Mouse (Mus musculus): ENCODE measurements around the gene Alkbh1. TPM values are rescaled to one million over a fixed set of nuclear protein-coding genes. Genes with fewer than 3 reads are reported as not detected.

Gene Alkbh1
- polyA plus RNA-seq, 2 experiments from 2014 or later = 53.3 to 59.3 TPM

DNA sequence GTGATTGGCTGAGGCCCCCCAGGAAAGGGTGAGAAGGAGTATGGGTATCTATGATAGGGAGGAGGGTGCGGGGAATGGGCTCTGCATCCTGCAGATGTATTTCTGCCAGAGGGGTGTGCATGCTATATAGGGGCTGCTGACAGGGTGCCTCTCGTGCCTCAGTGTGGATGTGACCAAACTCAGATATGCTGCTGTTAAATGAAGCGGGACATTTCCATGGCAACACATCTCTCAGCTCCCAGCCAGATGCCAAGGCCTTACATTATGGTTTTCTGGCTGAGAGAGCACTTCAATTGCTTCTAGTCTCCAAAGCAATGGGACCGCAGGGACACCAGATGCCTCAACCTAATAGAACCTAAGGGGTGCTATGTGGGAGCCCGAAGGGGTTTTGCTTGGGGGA is 24.9 kb downstream of the Alkbh1 start:
- no peak for ATAC-seq

DNA sequence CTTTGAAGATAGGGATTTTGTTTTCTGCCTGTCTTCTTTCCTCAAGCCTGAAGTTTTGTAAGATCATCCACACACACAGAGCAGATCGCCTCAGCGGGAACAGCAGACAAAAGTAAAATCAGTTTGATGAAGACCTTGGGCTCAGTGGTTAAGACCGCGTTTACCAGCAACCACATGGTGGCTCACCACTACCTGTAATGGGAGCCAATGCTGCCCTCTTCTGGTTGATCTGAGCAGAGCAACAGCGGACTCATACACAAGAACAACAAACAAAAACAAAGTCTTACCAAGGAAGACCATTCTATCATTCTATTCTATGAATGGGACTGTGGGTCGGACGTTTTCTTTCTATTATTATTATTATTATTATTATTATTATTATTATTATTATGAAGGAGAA is 27.1 kb downstream of the Alkbh1 start:
- ATAC-seq = peak; percentile 83

DNA sequence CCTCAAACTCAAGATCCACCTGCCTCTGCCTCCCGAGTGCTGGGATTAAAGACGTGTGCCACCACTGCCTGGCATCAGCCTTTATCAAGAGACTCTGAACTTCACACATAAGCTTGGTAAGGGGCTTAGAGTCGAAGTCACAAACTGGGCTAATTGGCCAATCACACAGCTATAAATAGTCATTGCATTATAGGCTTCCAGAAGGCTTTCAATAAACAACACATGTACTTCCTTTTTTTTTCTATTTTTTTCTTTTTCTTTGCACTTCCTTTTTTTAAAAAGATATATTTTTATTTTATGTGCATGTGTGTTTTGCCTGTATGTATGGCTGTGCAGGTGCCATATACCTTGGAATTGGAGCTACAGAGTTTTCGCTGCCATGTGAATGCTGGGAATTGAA is 28.5 kb downstream of the Alkbh1 start:
- ATAC-seq = no peak

GRCm38 (mm10) chr12:87413179-87413790 is 30.5 kb downstream of the Alkbh1 start:
- peak; percentile 67 for ATAC-seq

DNA sequence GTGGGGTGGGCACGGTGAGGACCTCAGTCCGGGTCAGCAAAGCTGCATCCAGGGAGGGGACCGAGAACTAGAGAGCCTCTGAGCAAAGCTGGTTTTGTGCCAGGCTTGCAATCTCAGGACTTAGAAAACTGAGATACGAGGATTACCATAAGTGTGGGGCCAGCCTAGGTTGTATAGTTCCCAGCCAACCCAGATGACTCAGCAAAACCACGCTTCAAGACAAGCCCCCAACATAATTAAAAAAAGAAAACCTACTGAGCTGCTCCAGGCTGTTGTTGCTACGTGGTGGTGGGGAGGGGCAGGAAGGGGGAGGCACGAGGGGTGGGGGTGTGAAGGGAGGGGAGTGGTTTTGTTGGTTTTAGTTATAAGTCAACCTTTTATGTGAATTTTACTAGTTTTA is 32.8 kb downstream of the Alkbh1 start:
- no peak for ATAC-seq

DNA sequence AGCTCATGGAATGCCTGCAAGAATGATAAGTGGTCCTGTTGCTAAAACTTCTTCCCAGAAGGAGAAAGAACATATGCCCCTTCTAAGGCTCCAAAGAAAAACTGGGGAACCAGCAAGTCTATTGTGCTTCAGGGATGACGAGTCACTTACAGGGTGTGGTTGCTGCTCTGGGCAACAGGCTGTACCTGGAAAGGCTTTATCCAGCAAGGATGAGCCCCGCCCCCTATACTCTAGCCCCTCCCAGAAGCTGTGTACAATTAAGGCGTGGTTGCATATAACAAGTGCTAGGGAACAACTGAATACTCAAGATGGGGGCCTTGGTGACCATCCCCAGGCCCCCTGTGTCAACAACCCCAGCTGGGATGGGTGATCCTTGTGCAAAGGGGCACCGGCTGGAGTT is 34.7 kb downstream of the Alkbh1 start:
- no peak for ATAC-seq

DNA sequence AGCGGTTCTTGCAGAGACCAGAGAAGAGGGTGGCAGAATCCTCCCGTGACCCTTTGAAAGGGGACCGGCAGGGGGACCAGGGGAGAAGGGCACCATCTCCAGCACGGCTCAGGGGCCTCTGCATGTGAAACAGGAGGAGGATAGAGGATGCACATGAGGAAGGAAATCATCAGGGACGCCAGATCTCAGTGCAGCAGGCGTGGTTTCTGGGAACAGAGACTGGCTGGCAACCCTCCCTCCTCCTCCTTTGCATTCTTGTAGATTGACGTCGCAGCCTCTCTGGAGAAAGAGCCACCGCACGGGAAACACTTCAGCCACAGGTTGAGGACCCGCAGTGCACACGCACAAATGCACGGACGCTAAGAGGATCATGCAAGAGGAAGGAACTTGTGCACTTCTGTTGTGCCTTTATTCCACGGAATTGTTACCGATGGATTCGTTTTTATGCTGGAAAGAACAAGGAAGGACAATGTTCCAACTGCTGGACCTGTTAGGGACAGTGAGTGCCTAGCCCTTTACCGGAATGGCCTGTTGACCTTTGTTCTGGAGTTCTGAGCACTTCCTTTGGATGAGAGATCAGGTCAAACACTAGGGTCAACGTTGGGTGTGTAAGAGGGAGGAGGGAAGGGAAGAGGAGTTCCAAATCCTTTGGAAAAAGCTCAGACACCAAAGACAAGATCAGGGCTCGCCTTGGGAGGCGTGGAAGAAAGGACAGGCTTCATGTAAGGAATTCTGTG is 35.8 kb downstream of the Alkbh1 start:
- ATAC-seq = no peak

- ATAC-seq = no peak
Observed at GRCm38 (mm10) chr12:87405721-87406120, 38.1 kb downstream of the Alkbh1 start.

DNA sequence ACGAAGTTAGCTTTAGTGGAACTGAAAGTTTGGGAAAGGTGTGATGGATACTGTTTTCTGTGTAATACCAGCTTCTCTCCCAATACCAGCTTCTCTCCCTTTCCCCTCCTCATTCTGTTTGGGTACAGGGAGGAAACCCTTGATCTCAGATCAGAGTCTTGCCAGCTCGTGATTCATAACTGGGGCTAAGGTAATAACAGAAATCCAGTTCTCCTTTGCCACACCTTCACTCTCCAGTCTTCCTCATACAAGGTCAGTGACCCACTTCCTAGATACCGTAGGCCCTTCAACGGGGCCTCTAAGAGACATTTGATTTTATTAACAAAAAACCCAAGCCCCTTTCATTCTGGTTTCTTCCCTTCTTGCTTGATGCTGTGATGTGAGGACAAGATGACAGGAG is 38.7 kb downstream of the Alkbh1 start:
- no peak for ATAC-seq

DNA sequence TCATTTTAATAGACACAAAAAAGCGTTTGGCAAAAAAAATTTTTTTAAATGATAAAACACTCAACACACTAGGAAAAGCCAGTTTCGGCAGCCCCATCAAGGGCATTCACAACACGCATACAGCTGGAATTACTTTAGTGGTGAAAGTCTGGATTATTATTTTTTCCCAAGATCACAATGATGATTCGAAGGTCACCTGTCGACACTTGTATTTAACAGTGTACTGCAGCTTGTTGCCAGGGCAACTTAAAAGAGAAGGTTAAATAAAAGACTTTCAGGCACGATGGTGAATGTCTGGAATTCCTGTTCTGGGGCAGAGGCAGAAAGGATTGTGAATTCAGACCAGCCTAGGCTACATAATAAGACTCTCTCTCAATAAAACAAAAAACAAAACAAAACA is 41.9 kb downstream of the Alkbh1 start:
- no peak for ATAC-seq

- no peak for ATAC-seq
Observed at GRCm38 (mm10) chr12:87399119-87399819, 44.5 kb downstream of the Alkbh1 start.

DNA sequence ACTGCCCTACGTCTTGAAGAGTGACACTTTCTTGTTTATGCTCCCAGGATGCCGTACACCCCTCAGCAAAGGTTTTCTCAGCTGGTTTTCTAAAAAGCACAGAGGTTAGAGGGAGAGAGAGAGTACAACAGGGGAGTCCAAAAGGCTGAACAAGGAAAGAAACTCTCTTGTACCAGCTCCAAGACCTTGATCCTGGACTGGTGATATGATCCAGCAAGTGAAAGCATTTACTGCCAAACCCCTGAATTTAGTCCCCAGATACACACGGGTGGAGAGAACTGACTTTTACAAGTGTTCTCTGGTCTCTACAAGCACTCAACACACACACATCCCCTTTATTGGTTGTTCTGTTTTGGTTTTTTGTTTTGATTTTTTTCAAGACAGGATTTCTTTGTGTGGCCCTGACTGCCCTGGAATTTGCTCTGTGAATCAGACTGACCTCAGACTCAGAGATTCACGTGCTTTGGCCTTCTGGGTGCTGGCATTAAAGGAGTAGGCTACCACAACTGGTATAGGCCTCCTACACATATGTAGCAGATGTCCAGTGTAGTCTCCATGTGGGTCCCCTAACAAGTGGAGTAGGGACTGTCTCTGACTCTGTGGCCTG is 45.9 kb downstream of the Alkbh1 start:
- ATAC-seq = no peak

DNA sequence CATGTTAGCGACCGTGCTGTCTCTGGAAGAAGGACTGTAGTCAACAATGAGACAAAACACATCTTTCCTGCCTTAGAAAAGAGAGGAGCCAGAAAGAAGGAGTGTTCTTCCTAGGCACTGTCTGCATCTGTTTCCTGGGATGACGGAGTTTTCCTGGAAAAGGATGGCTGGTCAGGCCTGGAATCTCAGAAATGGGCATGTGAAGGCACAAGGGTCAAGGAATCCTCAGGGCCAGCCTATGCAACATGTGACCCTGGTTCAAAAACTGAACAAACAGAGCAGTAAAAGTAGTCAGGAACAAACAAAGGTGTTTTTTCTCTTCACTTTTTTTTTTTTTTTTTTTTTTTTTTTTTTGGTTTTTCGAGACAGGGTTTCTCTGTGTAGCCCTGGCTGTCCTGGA is 46.7 kb downstream of the Alkbh1 start:
- ATAC-seq = no peak

DNA sequence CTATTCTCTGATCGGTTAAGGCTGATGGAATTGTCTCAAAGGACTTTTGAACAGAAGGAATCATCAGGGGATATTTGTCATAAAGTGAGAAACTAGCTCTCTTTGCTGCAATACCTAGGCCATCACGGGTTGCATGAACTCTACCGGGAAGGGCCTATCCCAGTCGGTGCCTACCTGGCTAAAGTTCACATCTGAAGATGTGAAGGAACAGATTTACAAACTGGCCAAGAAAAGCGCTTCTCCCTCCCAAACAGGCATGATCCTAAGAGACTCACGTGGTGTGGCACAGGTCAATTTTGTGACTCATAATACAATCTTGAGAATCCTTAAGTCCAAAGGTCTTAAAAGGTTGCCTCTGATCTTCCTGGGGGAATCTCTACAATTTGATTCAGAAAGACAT is 49.5 kb downstream of the Alkbh1 start:
- ATAC-seq = no peak

- no peak for ATAC-seq
Observed at GRCm38 (mm10) chr12:87393447-87394145, 50.2 kb downstream of the Alkbh1 start.

GRCm38 (mm10) chr12:87391355-87391754 is 52.5 kb downstream of the Alkbh1 start:
- ATAC-seq = no peak

DNA sequence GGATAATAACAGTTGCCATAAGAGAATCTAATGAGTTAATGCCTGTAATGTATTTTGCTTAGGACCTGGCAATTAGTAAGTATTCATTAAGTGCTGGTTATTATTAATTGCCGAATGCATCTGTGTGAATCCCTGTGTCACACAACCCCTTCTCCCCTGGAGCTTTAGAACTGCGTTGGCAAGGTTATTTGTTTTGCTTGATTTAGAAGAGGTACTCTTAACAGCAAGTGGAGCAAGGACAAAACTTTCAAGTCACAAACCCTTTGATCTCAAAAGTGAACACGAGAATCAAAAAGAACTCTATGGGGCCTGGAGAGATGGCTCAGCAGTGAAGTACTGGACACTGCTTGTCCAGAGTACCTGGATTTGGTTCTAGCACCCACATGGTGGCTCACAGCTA is 54.6 kb downstream of the Alkbh1 start:
- ATAC-seq = no peak

GRCm38 (mm10) chr12:87388122-87388774 is 55.6 kb downstream of the Alkbh1 start, which contains the start of gene Sptlc2:
Gene Sptlc2, minus strand, starts transcription at chr12:87388355.
- peak; percentile 98 for ATAC-seq

- ATAC-seq = no peak
Observed at GRCm38 (mm10) chr12:87387171-87388121, 56.4 kb downstream of the Alkbh1 start.

DNA sequence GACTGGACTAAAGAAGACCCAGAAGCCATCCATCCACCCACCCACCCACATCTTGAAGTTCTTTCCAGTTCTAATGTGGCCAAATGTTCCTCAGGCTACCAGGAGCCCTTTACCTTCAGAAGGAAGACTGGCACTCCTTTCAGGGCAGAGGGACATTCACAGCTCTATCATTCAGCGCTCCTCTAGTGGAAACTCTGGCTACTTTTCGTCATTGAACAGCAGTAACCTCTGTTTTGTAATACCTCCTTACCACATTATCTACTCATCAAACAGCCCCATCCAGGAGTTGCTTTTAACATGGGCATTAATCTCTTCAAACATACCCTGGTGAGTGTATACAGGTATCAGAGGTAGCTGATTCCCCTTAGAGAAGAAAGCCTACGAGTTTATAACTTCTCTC is 58.8 kb downstream of the Alkbh1 start:
- ATAC-seq = no peak

- ATAC-seq = no peak
Observed at GRCm38 (mm10) chr12:87381380-87381682, 62.5 kb downstream of the Alkbh1 start.
